Mouse (Mus musculus) c-Kit-positive CD71-negative TER-119-negative erythroid progenitor cells, embryonic 14.5 days (primary cell): ENCODE data around the gene Tomm5.
A peak's percentile ranks its signal among the peaks of the same experiment; 100 is the strongest.
"Not testable (repeated sequence)": the region's sequence is repeated elsewhere in the genome, so short reads cannot be mapped to it uniquely, and the experiment has no call there.

Experiments used
- DNase-seq: peaks from one replicate; pipeline ENCODE4 v3.0.0-alpha.2; 2013; ENCODE audit warnings: low read depth

Tomm5 gene

GRCm38 (mm10) chr4:45107601-45108277, at the start of gene Tomm5:
Gene Tomm5, minus strand, starts transcription at chr4:45108114.
- peak; percentile 84 for DNase-seq

GRCm38 (mm10) chr4:45156433-45156832, 48.5 kb upstream of the Tomm5 start:
- DNase-seq = no peak

GRCm38 (mm10) chr4:45143005-45143404, 35.1 kb upstream of the Tomm5 start:
- no peak for DNase-seq

- DNase-seq = no peak
Measured at GRCm38 (mm10) chr4:45142411-45142810, 34.5 kb upstream of the Tomm5 start.

- DNase-seq = no peak
Measured at GRCm38 (mm10) chr4:45141835-45142234, 33.9 kb upstream of the Tomm5 start.

GRCm38 (mm10) chr4:45137636-45138035, 29.7 kb upstream of the Tomm5 start:
- no peak for DNase-seq

GRCm38 (mm10) chr4:45134471-45134870, 26.6 kb upstream of the Tomm5 start:
- DNase-seq = no peak

GRCm38 (mm10) chr4:45131021-45131420, 23.1 kb upstream of the Tomm5 start:
- no peak for DNase-seq

- no peak for DNase-seq
Measured at GRCm38 (mm10) chr4:45121311-45121710, 13.4 kb upstream of the Tomm5 start.

GRCm38 (mm10) chr4:45108456-45109110, 669 bp upstream of the Tomm5 start:
- no peak for DNase-seq

- DNase-seq = no peak
Measured at GRCm38 (mm10) chr4:45107066-45107465, 848 bp downstream of the Tomm5 start.

- no peak for DNase-seq
Measured at GRCm38 (mm10) chr4:45106409-45106808, 1.5 kb downstream of the Tomm5 start.

GRCm38 (mm10) chr4:45097198-45097872, 10.6 kb downstream of the Tomm5 start:
- DNase-seq = peak; percentile 77

GRCm38 (mm10) chr4:45084895-45085290, 23.0 kb downstream of the Tomm5 start:
- no peak for DNase-seq

GRCm38 (mm10) chr4:45084021-45084894, 23.7 kb downstream of the Tomm5 start, which contains the start of gene Fbxo10:
Gene Fbxo10, minus strand, starts transcription at chr4:45084604.
- peak; percentile 78 for DNase-seq

- DNase-seq = no peak
Measured at GRCm38 (mm10) chr4:45083487-45083886, 24.4 kb downstream of the Tomm5 start.

GRCm38 (mm10) chr4:45082951-45083350, 25.0 kb downstream of the Tomm5 start:
- no peak for DNase-seq

- not testable (repeated sequence) for DNase-seq
Measured at GRCm38 (mm10) chr4:45081041-45081440, 26.9 kb downstream of the Tomm5 start.

- DNase-seq = no peak
Measured at GRCm38 (mm10) chr4:45073544-45073943, 34.4 kb downstream of the Tomm5 start.

GRCm38 (mm10) chr4:45072261-45072973, 35.5 kb downstream of the Tomm5 start:
- DNase-seq = no peak

GRCm38 (mm10) chr4:45067742-45068141, 40.2 kb downstream of the Tomm5 start:
- DNase-seq = no peak
